Mouse (Mus musculus): ENCODE data around the gene Fbxl17. TPM values are rescaled to one million over a fixed set of nuclear protein-coding genes. Genes with fewer than 3 reads are reported as not detected.

Fbxl17 gene
- polyA plus RNA-seq, 1 experiment from 2014 or later, result 3.0 TPM

- Histone ChIP-seq H3K27ac (ENCODE audit: low read depth, low read length) (no peak overlapping the region), H3K4me1 (replicated peaks; ENCODE audit: control insufficient read depth, insufficient read depth, low read length) (peaks cover 10% of the 10 kb centered on the region), H3K9ac (ENCODE audit: low read depth, low read length) (no peak overlapping the region), H3K36me3 (ENCODE audit: control insufficient read depth, insufficient read depth, low read length) (no peaks in the 10 kb centered on the region), H3K27me3 (replicated peaks; ENCODE audit: control insufficient read depth, insufficient read depth, low read length) (no peaks in the 10 kb centered on the region), H3K9me3 (ENCODE audit: control insufficient read depth, low read length) (no peaks in the 10 kb centered on the region), H3K4me3 (ENCODE audit: low read depth, low read length) (no peak overlapping the region), H3K4me2 (no peak overlapping the region)
- ATAC-seq (replicated peaks; ENCODE audit: low FRiP score) (no peak), DNase-seq (ENCODE audit: low spot score) (no peak)
Measured at GRCm38 (mm10) chr17:63403801-63404415, 95.9 kb downstream of the Fbxl17 start.

- DNase-seq (ENCODE audit: low spot score), result no peak
- H3K27ac ChIP-seq (ENCODE audit: low read depth, low read length), result no peak overlapping the region
- peak; percentile 34; the same call in 1 of the 2 replicates for ATAC-seq (replicated peaks; ENCODE audit: low FRiP score)
Measured at GRCm38 (mm10) chr17:63402741-63403681, 96.8 kb downstream of the Fbxl17 start.

GRCm38 (mm10) chr17:63402170-63402569, 97.6 kb downstream of the Fbxl17 start:
- no peaks in the 10 kb centered on the region for H3K27me3 ChIP-seq (replicated peaks; ENCODE audit: control insufficient read depth, insufficient read depth, low read length)
- ATAC-seq (replicated peaks; ENCODE audit: low FRiP score) (no peak), DNase-seq (ENCODE audit: low spot score) (no peak)
- H3K27ac ChIP-seq (ENCODE audit: low read depth, low read length), result no peak overlapping the region
- no peaks in the 10 kb centered on the region for H3K36me3 ChIP-seq (ENCODE audit: control insufficient read depth, insufficient read depth, low read length)
- 73% methylated on average over 3 of the region's 3 CpGs for WGBS
- no peak overlapping the region for H3K9ac ChIP-seq (ENCODE audit: low read depth, low read length)
- peaks cover 10% of the 10 kb centered on the region for H3K4me1 ChIP-seq (replicated peaks; ENCODE audit: control insufficient read depth, insufficient read depth, low read length)
- no peak overlapping the region for H3K4me2 ChIP-seq
- no peak overlapping the region for H3K4me3 ChIP-seq (ENCODE audit: low read depth, low read length)
- H3K9me3 ChIP-seq (ENCODE audit: control insufficient read depth, low read length), result no peaks in the 10 kb centered on the region

More at GRCm38 (mm10) chr17:63402741-63403681, 96.8 kb downstream of the Fbxl17 start:
- Histone ChIP-seq H3K36me3 (ENCODE audit: control insufficient read depth, insufficient read depth, low read length) (no peaks in the 10 kb centered on the region), H3K4me3 (ENCODE audit: low read depth, low read length) (no peak overlapping the region), H3K4me2 (no peak overlapping the region), H3K27me3 (replicated peaks; ENCODE audit: control insufficient read depth, insufficient read depth, low read length) (no peaks in the 10 kb centered on the region), H3K4me1 (replicated peaks; ENCODE audit: control insufficient read depth, insufficient read depth, low read length) (peaks cover 10% of the 10 kb centered on the region), H3K9ac (ENCODE audit: low read depth, low read length) (no peak overlapping the region), H3K9me3 (ENCODE audit: control insufficient read depth, low read length) (no peaks in the 10 kb centered on the region)
- 73% methylated on average over 13 of the region's 13 CpGs for WGBS

DNA sequence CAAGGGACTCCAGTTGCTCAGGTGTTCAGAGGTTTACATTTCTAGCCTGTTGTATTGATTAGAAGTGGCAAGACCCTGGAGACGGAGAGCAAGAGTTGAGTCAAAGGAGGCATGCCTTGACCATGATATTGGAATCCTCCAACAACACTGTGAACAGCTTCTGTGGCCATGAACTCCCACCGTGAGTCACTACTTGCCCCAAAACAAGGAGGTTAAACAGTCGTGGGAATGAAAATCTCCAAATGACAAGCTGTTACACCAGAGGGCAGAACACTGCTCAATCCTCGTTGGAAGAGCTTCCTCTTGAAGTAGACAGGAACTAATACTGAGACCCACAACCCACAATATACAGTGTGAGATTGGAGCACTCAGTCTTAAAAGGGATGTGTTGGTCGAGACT, 99.2 kb downstream of the Fbxl17 start:
- 70% methylated on average over 5 of the region's 5 CpGs for WGBS
- Histone ChIP-seq H3K4me2 (no peak overlapping the region), H3K27ac (ENCODE audit: low read depth, low read length) (no peak overlapping the region), H3K9ac (ENCODE audit: low read depth, low read length) (no peak overlapping the region), H3K27me3 (replicated peaks; ENCODE audit: control insufficient read depth, insufficient read depth, low read length) (no peaks in the 10 kb centered on the region), H3K4me1 (replicated peaks; ENCODE audit: control insufficient read depth, insufficient read depth, low read length) (peaks cover 10% of the 10 kb centered on the region), H3K9me3 (ENCODE audit: control insufficient read depth, low read length) (no peaks in the 10 kb centered on the region), H3K4me3 (ENCODE audit: low read depth, low read length) (no peak overlapping the region), H3K36me3 (ENCODE audit: control insufficient read depth, insufficient read depth, low read length) (no peaks in the 10 kb centered on the region)
- no peak for DNase-seq (ENCODE audit: low spot score)
- no peak for ATAC-seq (replicated peaks; ENCODE audit: low FRiP score)

GRCm38 (mm10) chr17:63399816-63400215, 100.0 kb downstream of the Fbxl17 start:
- H3K4me1 ChIP-seq (replicated peaks; ENCODE audit: control insufficient read depth, insufficient read depth, low read length), result peaks cover 10% of the 10 kb centered on the region
- H3K4me3 ChIP-seq (ENCODE audit: low read depth, low read length), result no peak overlapping the region
- ATAC-seq (replicated peaks; ENCODE audit: low FRiP score), result no peak

DNA sequence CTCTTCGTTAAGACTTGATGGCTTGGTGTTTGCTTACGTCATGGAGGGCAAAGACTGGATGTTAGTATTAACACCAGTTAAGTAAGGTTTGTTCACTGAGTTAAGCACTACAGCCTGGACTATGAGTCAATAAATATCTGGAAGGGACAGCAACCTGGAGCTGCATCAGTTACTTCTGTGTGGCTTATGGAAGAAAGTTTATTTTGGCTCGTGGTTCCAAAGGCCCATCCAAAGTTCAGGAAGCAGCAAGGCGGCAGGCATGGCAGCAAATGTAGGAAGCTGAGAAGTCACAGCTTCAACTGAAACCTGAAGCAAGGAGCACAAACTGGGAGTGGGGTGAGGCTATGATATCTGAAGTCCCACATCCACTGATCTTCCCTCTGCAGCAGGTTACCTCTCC, 108.3 kb downstream of the Fbxl17 start:
- Histone ChIP-seq H3K27me3 (replicated peaks; ENCODE audit: control insufficient read depth, insufficient read depth, low read length) (no peaks in the 10 kb centered on the region), H3K27ac (ENCODE audit: low read depth, low read length) (no peak overlapping the region), H3K4me3 (ENCODE audit: low read depth, low read length) (no peak overlapping the region), H3K9ac (ENCODE audit: low read depth, low read length) (no peak overlapping the region), H3K36me3 (ENCODE audit: control insufficient read depth, insufficient read depth, low read length) (no peaks in the 10 kb centered on the region), H3K4me2 (no peak overlapping the region), H3K4me1 (replicated peaks; ENCODE audit: control insufficient read depth, insufficient read depth, low read length) (no peaks in the 10 kb centered on the region), H3K9me3 (ENCODE audit: control insufficient read depth, low read length) (no peaks in the 10 kb centered on the region)
- 0 out of 2 replicates have a peak, but pooled peaks have one; percentile 41 for ATAC-seq (replicated peaks; ENCODE audit: low FRiP score)
- WGBS, result 80% methylated on average over 4 of the region's 4 CpGs
- DNase-seq (ENCODE audit: low spot score), result no peak

More at GRCm38 (mm10) chr17:63399816-63400215, 100.0 kb downstream of the Fbxl17 start:
- Histone ChIP-seq H3K27ac (ENCODE audit: low read depth, low read length) (no peak overlapping the region), H3K36me3 (ENCODE audit: control insufficient read depth, insufficient read depth, low read length) (no peaks in the 10 kb centered on the region), H3K9ac (ENCODE audit: low read depth, low read length) (no peak overlapping the region), H3K4me2 (no peak overlapping the region), H3K27me3 (replicated peaks; ENCODE audit: control insufficient read depth, insufficient read depth, low read length) (no peaks in the 10 kb centered on the region), H3K9me3 (ENCODE audit: control insufficient read depth, low read length) (no peaks in the 10 kb centered on the region)
- WGBS, result 86% methylated on average over 8 of the region's 8 CpGs
- DNase-seq (ENCODE audit: low spot score), result no peak

DNA sequence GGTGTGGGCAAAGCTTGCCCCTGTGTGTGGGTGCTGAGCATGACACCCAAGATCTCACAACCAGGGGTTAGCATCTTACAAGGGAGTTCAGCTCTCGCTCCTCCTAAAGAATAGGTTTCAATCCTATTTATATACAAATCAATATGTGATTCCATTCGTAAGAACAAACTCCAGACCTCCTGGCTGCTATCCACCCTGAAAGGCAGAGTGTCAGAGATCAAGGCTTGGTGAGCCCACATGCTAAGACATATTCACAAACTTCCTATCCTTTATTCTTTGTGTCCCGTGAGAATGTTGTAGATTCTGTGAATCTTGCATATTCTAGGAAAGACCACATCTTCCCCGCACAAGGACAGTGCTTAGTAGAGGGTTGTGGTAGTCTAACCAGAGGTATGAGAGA, 108.9 kb downstream of the Fbxl17 start:
- Histone ChIP-seq H3K27ac (ENCODE audit: low read depth, low read length) (no peak overlapping the region), H3K27me3 (replicated peaks; ENCODE audit: control insufficient read depth, insufficient read depth, low read length) (no peaks in the 10 kb centered on the region), H3K9me3 (ENCODE audit: control insufficient read depth, low read length) (no peaks in the 10 kb centered on the region), H3K4me3 (ENCODE audit: low read depth, low read length) (no peak overlapping the region), H3K9ac (ENCODE audit: low read depth, low read length) (no peak overlapping the region), H3K4me1 (replicated peaks; ENCODE audit: control insufficient read depth, insufficient read depth, low read length) (no peaks in the 10 kb centered on the region), H3K36me3 (ENCODE audit: control insufficient read depth, insufficient read depth, low read length) (no peaks in the 10 kb centered on the region), H3K4me2 (no peak overlapping the region)
- DNase-seq (ENCODE audit: low spot score) (no peak), ATAC-seq (replicated peaks; ENCODE audit: low FRiP score) (no peak)
- WGBS, result 85% methylated on average over 4 of the region's 4 CpGs

DNA sequence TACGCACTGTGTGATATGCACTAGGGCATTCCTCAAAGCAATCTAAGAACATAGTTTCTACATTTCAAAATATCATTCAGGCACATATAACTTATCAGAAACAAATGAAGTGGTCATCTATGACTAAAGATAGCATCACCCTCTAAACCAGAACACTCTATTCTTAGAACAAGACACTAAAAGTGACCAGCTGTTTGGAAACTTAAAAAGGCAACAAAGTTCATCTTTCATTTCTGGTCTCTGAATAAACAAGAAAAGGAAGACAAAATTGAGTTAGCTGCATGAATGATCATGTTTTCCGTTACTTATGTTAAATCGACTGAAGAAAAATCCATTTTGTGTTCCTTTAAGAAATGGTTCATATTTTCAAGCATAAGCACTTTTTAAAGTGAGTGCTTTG, 128.8 kb downstream of the Fbxl17 start:
- WGBS, result 88% methylated on average over 3 of the region's 3 CpGs
- no peak overlapping the region for H3K4me3 ChIP-seq (ENCODE audit: low read depth, low read length)
- no peak overlapping the region for H3K9ac ChIP-seq (ENCODE audit: low read depth, low read length)
- H3K4me1 ChIP-seq (replicated peaks; ENCODE audit: control insufficient read depth, insufficient read depth, low read length), result no peaks in the 10 kb centered on the region
- H3K36me3 ChIP-seq (ENCODE audit: control insufficient read depth, insufficient read depth, low read length), result 0 out of 2 replicates have a peak, but pooled peaks cover 1% of the 10 kb centered on the region
- no peak overlapping the region for H3K27ac ChIP-seq (ENCODE audit: low read depth, low read length)
- H3K27me3 ChIP-seq (replicated peaks; ENCODE audit: control insufficient read depth, insufficient read depth, low read length), result no peaks in the 10 kb centered on the region
- no peak overlapping the region for H3K4me2 ChIP-seq
- DNase-seq (ENCODE audit: low spot score), result no peak
- ATAC-seq (replicated peaks; ENCODE audit: low FRiP score), result no peak
- H3K9me3 ChIP-seq (ENCODE audit: control insufficient read depth, low read length), result no peaks in the 10 kb centered on the region
